Mouse (Mus musculus): ENCODE results near the gene Ppp2ca.
"Not testable (repeated sequence)": the region's sequence is repeated elsewhere in the genome, so short reads cannot be mapped to it uniquely, and the experiment has no call there.

The Ppp2ca gene

GRCm38 (mm10) chr11:52094568-52094967 is 3.9 kb upstream of the Ppp2ca start:
- DNase-seq (ENCODE audit: low read depth in 2 of 2, low spot score in 2 of 2): no peak

- DNase-seq (ENCODE audit: low read depth in 2 of 2, low spot score in 2 of 2): no peak
Measured at GRCm38 (mm10) chr11:52097016-52097415, 1.5 kb upstream of the Ppp2ca start.

- DNase-seq (ENCODE audit: low read depth in 2 of 2, low spot score in 2 of 2): no peak
Measured at GRCm38 (mm10) chr11:52097596-52097995, 885 bp upstream of the Ppp2ca start.

- peak; percentile 47 to 53 for DNase-seq (ENCODE audit: low read depth in 2 of 2, low spot score in 2 of 2)
Measured at GRCm38 (mm10) chr11:52099031-52099761, 715 bp downstream of the Ppp2ca start.

GRCm38 (mm10) chr11:52099771-52100219 is 1.3 kb downstream of the Ppp2ca start:
- no peak for DNase-seq (ENCODE audit: low read depth in 2 of 2, low spot score in 2 of 2)

GRCm38 (mm10) chr11:52102977-52103376 is 4.5 kb downstream of the Ppp2ca start:
- no peak for DNase-seq (ENCODE audit: low read depth in 2 of 2, low spot score in 2 of 2)

GRCm38 (mm10) chr11:52105503-52105902 is 7.0 kb downstream of the Ppp2ca start:
- no peak for DNase-seq (ENCODE audit: low read depth in 2 of 2, low spot score in 2 of 2)

GRCm38 (mm10) chr11:52106037-52106436 is 7.6 kb downstream of the Ppp2ca start:
- DNase-seq (ENCODE audit: low read depth in 2 of 2, low spot score in 2 of 2): no peak

- DNase-seq (ENCODE audit: low read depth in 2 of 2, low spot score in 2 of 2): no peak
Measured at GRCm38 (mm10) chr11:52106438-52106837, 8.0 kb downstream of the Ppp2ca start.

- no peak for DNase-seq (ENCODE audit: low read depth in 2 of 2, low spot score in 2 of 2)
Measured at GRCm38 (mm10) chr11:52108796-52109195, 10.3 kb downstream of the Ppp2ca start.

GRCm38 (mm10) chr11:52109421-52109820 is 10.9 kb downstream of the Ppp2ca start:
- DNase-seq (ENCODE audit: low read depth in 2 of 2, low spot score in 2 of 2): peak in 1 of 2 experiments; percentile 29

GRCm38 (mm10) chr11:52115479-52115878 is 17.0 kb downstream of the Ppp2ca start:
- no peak for DNase-seq (ENCODE audit: low read depth in 2 of 2, low spot score in 2 of 2)

GRCm38 (mm10) chr11:52116117-52116516 is 17.6 kb downstream of the Ppp2ca start:
- not testable (repeated sequence) for DNase-seq (ENCODE audit: low read depth in 2 of 2, low spot score in 2 of 2)

GRCm38 (mm10) chr11:52117156-52117555 is 18.7 kb downstream of the Ppp2ca start:
- DNase-seq (ENCODE audit: low read depth in 2 of 2, low spot score in 2 of 2): no peak

- not testable (repeated sequence) for DNase-seq (ENCODE audit: low read depth in 2 of 2, low spot score in 2 of 2)
Measured at GRCm38 (mm10) chr11:52120415-52120814, 21.9 kb downstream of the Ppp2ca start.

- no peak for DNase-seq (ENCODE audit: low read depth in 2 of 2, low spot score in 2 of 2)
Measured at GRCm38 (mm10) chr11:52122045-52122444, 23.6 kb downstream of the Ppp2ca start.

GRCm38 (mm10) chr11:52124468-52124867 is 26.0 kb downstream of the Ppp2ca start:
- no peak for DNase-seq (ENCODE audit: low read depth in 2 of 2, low spot score in 2 of 2)

GRCm38 (mm10) chr11:52127169-52127568 is 28.7 kb downstream of the Ppp2ca start:
- DNase-seq (ENCODE audit: low read depth in 2 of 2, low spot score in 2 of 2): peak in 1 of 2 experiments; percentile 29

GRCm38 (mm10) chr11:52127760-52128159 is 29.3 kb downstream of the Ppp2ca start:
- DNase-seq (ENCODE audit: low read depth in 2 of 2, low spot score in 2 of 2): no peak

GRCm38 (mm10) chr11:52128316-52129061 is 30.0 kb downstream of the Ppp2ca start:
- DNase-seq (ENCODE audit: low read depth in 2 of 2, low spot score in 2 of 2): no peak

GRCm38 (mm10) chr11:52129171-52129570 is 30.7 kb downstream of the Ppp2ca start:
- DNase-seq (ENCODE audit: low read depth in 2 of 2, low spot score in 2 of 2): no peak

All from CD8-positive naive resting alpha-beta T cell, adult 2 months (primary cell).